Mouse (Mus musculus): ENCODE data around the gene Wdsub1. TPM values are rescaled to one million over a fixed set of nuclear protein-coding genes. Genes with fewer than 3 reads are reported as not detected.

The Wdsub1 gene
- total and polyA plus RNA-seq, 2 experiments from 2014 or later = 14.7 to 18.2 TPM

GRCm38 (mm10) chr2:59896400-59896799 is 14.0 kb upstream of the Wdsub1 start:
- Histone ChIP-seq H3K36me3 (ENCODE audit: insufficient read depth) (peaks cover 21% of the 10 kb centered on the region), H3K9me3 (ENCODE audit: low read length) (no peaks in the 10 kb centered on the region), H3K4me2 (ENCODE audit: low read depth) (no peak overlapping the region), H3K27ac (ENCODE audit: low read depth, low read length) (no peak overlapping the region), H3K9ac (no peak overlapping the region), H3K27me3 (ENCODE audit: insufficient read depth, low read length) (no peaks in the 10 kb centered on the region), H3K4me1 (ENCODE audit: insufficient read depth) (no peaks in the 10 kb centered on the region), H3K4me3 (ENCODE audit: low read depth, low read length) (no peak overlapping the region)
- TF ChIP-seq CTCF (IDR thresholded peaks at IDR 0.05; ENCODE audit: low read depth) = no peak
- ATAC-seq (0 out of 2 replicates have a peak, but pooled peaks have one; percentile 1), DNase-seq (no peak)
- 77% methylated on average over 7 of the region's 7 CpGs for WGBS

GRCm38 (mm10) chr2:59889699-59890098 is 7.3 kb upstream of the Wdsub1 start:
- TF ChIP-seq CTCF (IDR thresholded peaks at IDR 0.05; ENCODE audit: low read depth) = no peak
- no peaks in the 10 kb centered on the region for H3K27me3 ChIP-seq (ENCODE audit: insufficient read depth, low read length)
- no peaks in the 10 kb centered on the region for H3K4me1 ChIP-seq (ENCODE audit: insufficient read depth)
- 88% methylated on average over 6 of the region's 6 CpGs for WGBS
- H3K4me3 ChIP-seq (ENCODE audit: low read depth, low read length) = no peak overlapping the region
- H3K36me3 ChIP-seq (ENCODE audit: insufficient read depth) = no peaks in the 10 kb centered on the region
- no peak overlapping the region for H3K9ac ChIP-seq
- H3K27ac ChIP-seq (ENCODE audit: low read depth, low read length) = no peak overlapping the region
- no peaks in the 10 kb centered on the region for H3K9me3 ChIP-seq (ENCODE audit: low read length)
- ATAC-seq = no peak
- DNase-seq = no peak
- no peak overlapping the region for H3K4me2 ChIP-seq (ENCODE audit: low read depth)

- Histone ChIP-seq H3K9ac (no peak overlapping the region; the same call in 1 of the 2 replicates), H3K4me3 (ENCODE audit: low read depth, low read length) (peak overlapping the region; percentile 81), H3K27ac (ENCODE audit: low read depth, low read length) (no peak overlapping the region), H3K4me1 (ENCODE audit: insufficient read depth) (0 out of 2 replicates have a peak, but pooled peaks cover 4% of the 10 kb centered on the region), H3K4me2 (ENCODE audit: low read depth) (peak overlapping the region; percentile 95), H3K36me3 (ENCODE audit: insufficient read depth) (no peaks in the 10 kb centered on the region), H3K9me3 (ENCODE audit: low read length) (no peaks in the 10 kb centered on the region), H3K27me3 (ENCODE audit: insufficient read depth, low read length) (no peaks in the 10 kb centered on the region)
- ATAC-seq = peak; percentile 10; the same call in 1 of the 2 replicates
- 72% methylated on average over 8 of the region's 8 CpGs for WGBS
- DNase-seq = no peak
- TF ChIP-seq CTCF (IDR thresholded peaks at IDR 0.05; ENCODE audit: low read depth) = no peak
Observed at GRCm38 (mm10) chr2:59882742-59883281, 421 bp upstream of the Wdsub1 start.

GRCm38 (mm10) chr2:59881404-59881803 is 987 bp downstream of the Wdsub1 start:
- ATAC-seq = no peak
- Histone ChIP-seq H3K4me1 (ENCODE audit: insufficient read depth) (0 out of 2 replicates have a peak, but pooled peaks cover 4% of the 10 kb centered on the region), H3K9me3 (ENCODE audit: low read length) (no peaks in the 10 kb centered on the region), H3K4me3 (ENCODE audit: low read depth, low read length) (0 out of 2 replicates have a peak overlapping the region, but pooled peaks have one; percentile 81), H3K27me3 (ENCODE audit: insufficient read depth, low read length) (no peaks in the 10 kb centered on the region), H3K27ac (ENCODE audit: low read depth, low read length) (no peak overlapping the region), H3K9ac (no peak overlapping the region), H3K4me2 (ENCODE audit: low read depth) (peak overlapping the region; percentile 95), H3K36me3 (ENCODE audit: insufficient read depth) (no peaks in the 10 kb centered on the region)
- no peak for DNase-seq
- no peak for TF ChIP-seq CTCF (IDR thresholded peaks at IDR 0.05; ENCODE audit: low read depth)
- 76% methylated on average over 6 of the region's 6 CpGs for WGBS

GRCm38 (mm10) chr2:59878221-59878620 is 4.2 kb downstream of the Wdsub1 start:
- Histone ChIP-seq H3K27me3 (ENCODE audit: insufficient read depth, low read length) (no peaks in the 10 kb centered on the region), H3K36me3 (ENCODE audit: insufficient read depth) (no peaks in the 10 kb centered on the region), H3K27ac (ENCODE audit: low read depth, low read length) (no peak overlapping the region), H3K4me1 (ENCODE audit: insufficient read depth) (0 out of 2 replicates have a peak, but pooled peaks cover 4% of the 10 kb centered on the region), H3K4me2 (ENCODE audit: low read depth) (no peak overlapping the region), H3K4me3 (ENCODE audit: low read depth, low read length) (no peak overlapping the region), H3K9me3 (ENCODE audit: low read length) (no peaks in the 10 kb centered on the region), H3K9ac (no peak overlapping the region)
- 82% methylated on average over 19 of the region's 19 CpGs for WGBS
- ATAC-seq (no peak), DNase-seq (no peak)
- TF ChIP-seq CTCF (IDR thresholded peaks at IDR 0.05; ENCODE audit: low read depth) = no peak

- no peak for ATAC-seq
- no peaks in the 10 kb centered on the region for H3K27me3 ChIP-seq (ENCODE audit: insufficient read depth, low read length)
- no peak overlapping the region for H3K9ac ChIP-seq
- no peak overlapping the region for H3K27ac ChIP-seq (ENCODE audit: low read depth, low read length)
- no peak overlapping the region for H3K4me2 ChIP-seq (ENCODE audit: low read depth)
- H3K9me3 ChIP-seq (ENCODE audit: low read length) = no peaks in the 10 kb centered on the region
- TF ChIP-seq CTCF (IDR thresholded peaks at IDR 0.05; ENCODE audit: low read depth) = no peak
- H3K36me3 ChIP-seq (ENCODE audit: insufficient read depth) = no peaks in the 10 kb centered on the region
- 92% methylated on average over 4 of the region's 4 CpGs for WGBS
- no peak overlapping the region for H3K4me3 ChIP-seq (ENCODE audit: low read depth, low read length)
- H3K4me1 ChIP-seq (ENCODE audit: insufficient read depth) = 0 out of 2 replicates have a peak, but pooled peaks cover 4% of the 10 kb centered on the region
- DNase-seq = no peak
Observed at GRCm38 (mm10) chr2:59877335-59877734, 5.1 kb downstream of the Wdsub1 start.

- no peaks in the 10 kb centered on the region for H3K27me3 ChIP-seq (ENCODE audit: insufficient read depth, low read length)
- DNase-seq (no peak), ATAC-seq (no peak)
- TF ChIP-seq CTCF (IDR thresholded peaks at IDR 0.05; ENCODE audit: low read depth) = no peak
- no peak overlapping the region for H3K27ac ChIP-seq (ENCODE audit: low read depth, low read length)
- H3K9me3 ChIP-seq (ENCODE audit: low read length) = no peaks in the 10 kb centered on the region
- no peak overlapping the region for H3K9ac ChIP-seq
- no peaks in the 10 kb centered on the region for H3K36me3 ChIP-seq (ENCODE audit: insufficient read depth)
- WGBS = 90% methylated on average over 15 of the region's 15 CpGs
- H3K4me1 ChIP-seq (ENCODE audit: insufficient read depth) = 0 out of 2 replicates have a peak, but pooled peaks cover under 1% of the 10 kb centered on the region
- H3K4me3 ChIP-seq (ENCODE audit: low read depth, low read length) = no peak overlapping the region
- H3K4me2 ChIP-seq (ENCODE audit: low read depth) = no peak overlapping the region
Observed at GRCm38 (mm10) chr2:59876482-59876881, 5.9 kb downstream of the Wdsub1 start.

Measured in forebrain, postnatal 0 days (tissue).